Mouse (Mus musculus) forebrain, embryonic 14.5 days (tissue): ENCODE results near the gene Slc28a1. TPM values are rescaled to one million over a fixed set of nuclear protein-coding genes. Genes with fewer than 3 reads are reported as not detected.
A peak's percentile ranks its signal among the peaks of the same experiment; 100 is the strongest.

ENCODE experiments used
- ATAC-seq: fragments of 200-750 bp; cut with Nextera tagmentation; 2 replicates; pipeline ENCODE4 v1.8.0; 2017; ENCODE audit warnings: mild to moderate bottlenecking, moderate library complexity
- DNase-seq: peaks from one replicate; pipeline ENCODE4 v3.0.0-alpha.2; 2015; ENCODE audit warnings: low spot score
- H3K27ac ChIP-seq: fragments of 300-500 bp; sonication (generic); 2 replicates; pipeline ENCODE4 v1.5.1; 2014; ENCODE audit warnings: low read depth, mild to moderate bottlenecking, control low read depth, low read length, moderate library complexity
- H3K27me3 ChIP-seq: fragments of 300-500 bp; sonication (generic); replicated peaks from 2 replicates; pipeline ENCODE4 v1.6.1; 2014; ENCODE audit warnings: low read length, control low read depth, mixed read lengths; ENCODE audit not compliant: control insufficient read depth, insufficient read depth
- H3K36me3 ChIP-seq: fragments of 300-500 bp; sonication (generic); 2 replicates; pipeline ENCODE4 v1.6.1; 2014; ENCODE audit warnings: low read length, control low read depth; ENCODE audit not compliant: control insufficient read depth, insufficient read depth
- H3K4me1 ChIP-seq: fragments of 300-500 bp; sonication (generic); 2 replicates; pipeline ENCODE4 v1.6.1; 2014; ENCODE audit warnings: antibody characterized with exemption, low read length, control low read depth; ENCODE audit not compliant: control insufficient read depth, insufficient read depth
- H3K4me2 ChIP-seq: fragments of 300-500 bp; sonication (generic); 2 replicates; pipeline ENCODE4 v1.6.1; 2014; ENCODE audit warnings: mild to moderate bottlenecking, control low read depth, low read length
- H3K4me3 ChIP-seq: fragments of 300-500 bp; sonication (generic); 2 replicates; pipeline ENCODE4 v1.5.1; 2014; ENCODE audit warnings: low read depth, low read length, control low read depth
- H3K9ac ChIP-seq: fragments of 300-500 bp; sonication (generic); 2 replicates; pipeline ENCODE4 v1.6.1; 2014; ENCODE audit warnings: mild to moderate bottlenecking, low read length, control low read depth, moderate library complexity
- H3K9me3 ChIP-seq: fragments of 300-500 bp; sonication (generic); replicated peaks from 2 replicates; pipeline ENCODE4 v1.6.1; 2016; ENCODE audit warnings: low read length, control low read depth, mixed read lengths; ENCODE audit not compliant: control insufficient read depth
- WGBS: fragments of 180-500 bp; shearing (Covaris S2); extraction: QIAGEN DNeasy Blood & Tissue Kit; methylation state at CpG from one replicate; pipeline ENCODE4 v1.1.7; 2014; 5-methylcytosine and 5-hydroxymethylcytosine counted together
- polyA plus RNA-seq: library from polyadenylated mRNA; unstranded; fragments of >200 nt; fragmentation: Nextera tagmentation; extraction: Ambion mirVana; gene quantifications from 2 replicates; pipeline ENCODE4 v1.2.1, GENCODE M21; 2014

Gene Slc28a1
- polyA plus RNA-seq, 1 experiment from 2014 or later, result not detected

DNA sequence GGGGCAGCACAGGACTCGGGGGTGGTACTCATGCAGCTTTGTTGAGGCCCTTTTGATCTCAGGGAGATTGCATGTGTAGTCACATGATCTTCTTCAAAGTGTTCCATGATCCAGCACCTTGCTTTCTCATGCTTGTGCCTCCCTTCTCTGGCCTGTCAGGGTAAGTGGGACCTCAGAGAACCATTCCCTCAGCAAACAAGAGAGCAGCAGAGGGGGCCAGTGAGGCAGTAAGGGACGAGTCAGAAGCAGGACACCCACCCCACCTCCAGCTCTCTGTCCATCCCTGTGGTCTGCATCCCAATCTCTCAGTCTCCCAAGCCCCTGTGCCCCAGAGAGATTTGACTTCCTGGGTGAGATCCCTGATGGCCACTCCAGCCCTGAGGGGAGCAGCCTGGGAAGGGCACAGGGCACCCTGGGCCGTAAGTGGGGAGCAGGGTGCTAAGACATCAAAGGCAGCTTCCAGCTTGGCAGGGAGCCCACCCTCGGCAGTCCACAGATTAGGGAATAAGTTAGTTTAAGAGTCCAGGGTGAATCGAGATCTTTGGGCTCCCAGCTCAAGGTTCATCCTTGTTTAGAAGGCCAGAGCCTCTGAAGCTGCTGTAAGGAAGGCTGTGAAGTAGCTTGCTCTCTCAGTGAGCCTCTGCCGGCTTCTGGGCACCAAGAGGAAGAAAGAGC is 1.8 kb upstream of the Slc28a1 start:
- no peaks in the 10 kb centered on the region for H3K4me1 ChIP-seq
- no peak overlapping the region for H3K9ac ChIP-seq
- no peak overlapping the region for H3K27ac ChIP-seq
- ATAC-seq (no peak), DNase-seq (no peak)
- no peaks in the 10 kb centered on the region for H3K9me3 ChIP-seq
- H3K27me3 ChIP-seq, result no peaks in the 10 kb centered on the region
- H3K4me2 ChIP-seq, result no peak overlapping the region
- H3K4me3 ChIP-seq, result no peak overlapping the region
- H3K36me3 ChIP-seq, result no peaks in the 10 kb centered on the region
- 42% methylated on average over 6 of the region's 6 CpGs for WGBS

DNA sequence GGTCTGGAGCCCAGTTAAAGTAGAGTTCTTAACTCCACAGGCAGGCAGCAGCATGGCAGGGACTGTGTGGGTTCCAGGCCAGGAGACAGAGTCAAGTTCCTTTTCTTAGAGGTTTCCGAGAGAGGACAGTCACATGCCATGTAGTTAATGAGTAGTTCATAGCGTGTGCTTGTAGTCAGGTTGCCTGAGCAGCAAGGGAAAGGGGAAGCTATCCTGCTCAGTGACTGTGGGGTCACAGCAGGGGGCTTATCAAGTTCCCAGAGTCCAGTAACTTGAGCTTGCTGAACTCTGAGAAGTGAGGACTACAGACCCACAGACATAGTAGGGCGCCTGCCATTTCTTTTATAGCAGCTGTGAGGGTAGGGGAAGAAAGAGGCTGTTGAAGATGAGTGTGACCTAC is 6.5 kb downstream of the Slc28a1 start:
- no peak for ATAC-seq
- 67% methylated on average over 3 of the region's 3 CpGs for WGBS
- Histone ChIP-seq H3K27me3 (no peaks in the 10 kb centered on the region), H3K4me1 (no peaks in the 10 kb centered on the region), H3K9me3 (no peaks in the 10 kb centered on the region), H3K4me3 (no peak overlapping the region), H3K36me3 (no peaks in the 10 kb centered on the region), H3K9ac (no peak overlapping the region), H3K4me2 (no peak overlapping the region), H3K27ac (no peak overlapping the region)
- DNase-seq, result no peak

DNA sequence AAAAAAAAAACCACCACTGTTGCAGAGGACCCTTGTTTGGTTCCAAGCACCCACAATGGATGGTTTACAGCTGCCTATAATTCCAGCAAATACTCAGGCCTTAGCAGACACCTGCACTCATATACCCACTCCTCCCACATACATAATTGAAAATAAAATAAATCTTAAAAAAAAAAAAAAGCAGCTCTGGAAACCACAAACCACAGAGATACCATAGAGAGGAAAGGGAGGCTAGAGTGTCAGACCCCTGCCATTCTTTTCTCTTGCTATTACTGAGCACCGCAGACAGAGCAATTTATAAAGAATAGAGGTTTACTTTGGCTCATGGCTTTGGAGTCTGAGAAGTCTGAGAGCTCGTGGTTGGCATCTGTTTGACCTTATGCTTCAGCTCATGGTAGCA is 8.2 kb downstream of the Slc28a1 start:
- H3K9ac ChIP-seq, result no peak overlapping the region
- H3K9me3 ChIP-seq, result no peaks in the 10 kb centered on the region
- no peak for DNase-seq
- no peak overlapping the region for H3K4me2 ChIP-seq
- no peaks in the 10 kb centered on the region for H3K36me3 ChIP-seq
- H3K27ac ChIP-seq, result no peak overlapping the region
- WGBS, result 70% methylated on average over 2 of the region's 2 CpGs
- H3K4me1 ChIP-seq, result no peaks in the 10 kb centered on the region
- no peak for ATAC-seq
- no peaks in the 10 kb centered on the region for H3K27me3 ChIP-seq
- H3K4me3 ChIP-seq, result no peak overlapping the region

DNA sequence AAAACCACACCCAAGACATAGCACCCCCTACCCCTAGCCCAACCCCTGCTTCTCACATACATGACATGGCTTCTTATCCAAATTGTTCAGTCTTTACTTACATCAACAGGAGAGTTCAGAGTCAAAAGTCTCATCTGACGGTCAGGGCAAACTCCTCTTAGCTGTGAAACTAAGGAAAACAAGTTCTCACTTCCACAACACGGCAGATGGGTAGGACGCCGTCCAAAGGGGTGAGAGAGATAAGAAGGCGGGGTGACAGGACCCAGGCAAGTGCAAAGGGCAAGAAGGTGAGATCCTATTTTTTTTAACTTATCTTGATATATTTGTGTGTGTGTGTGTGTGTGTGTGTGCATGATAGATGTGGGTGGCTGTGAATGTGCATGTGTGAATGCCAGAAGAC is 9.0 kb downstream of the Slc28a1 start:
- Histone ChIP-seq H3K9me3 (no peaks in the 10 kb centered on the region), H3K27ac (no peak overlapping the region)
- ATAC-seq, result no peak

DNA sequence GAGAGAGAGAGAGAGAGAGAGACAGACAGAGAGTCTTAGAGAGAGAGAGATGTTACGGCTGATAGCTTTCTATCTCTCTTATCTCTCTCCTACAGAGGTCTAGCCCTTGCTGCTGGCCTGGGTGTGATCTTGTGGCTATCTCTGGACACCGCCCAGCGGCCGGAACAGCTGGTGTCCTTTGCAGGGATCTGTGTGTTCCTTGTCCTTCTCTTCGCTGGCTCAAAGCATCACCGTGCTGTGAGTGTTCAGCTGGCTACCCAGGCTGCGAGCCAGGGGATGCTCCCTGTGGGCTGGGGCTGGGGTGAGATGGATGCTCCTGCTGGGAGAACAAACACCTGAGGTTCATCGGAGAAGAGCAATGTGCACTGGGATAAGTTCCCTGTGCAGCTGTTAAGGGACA is 10.2 kb downstream of the Slc28a1 start:
- Histone ChIP-seq H3K27me3 (no peaks in the 10 kb centered on the region), H3K36me3 (no peaks in the 10 kb centered on the region), H3K4me2 (no peak overlapping the region), H3K9ac (no peak overlapping the region), H3K9me3 (no peaks in the 10 kb centered on the region), H3K4me3 (no peak overlapping the region), H3K4me1 (no peaks in the 10 kb centered on the region), H3K27ac (no peak overlapping the region)
- DNase-seq (no peak), ATAC-seq (no peak)
- 86% methylated on average over 8 of the region's 8 CpGs for WGBS

More for the DNA sequence above, 9.0 kb downstream of the Slc28a1 start:
- no peak overlapping the region for H3K9ac ChIP-seq
- no peaks in the 10 kb centered on the region for H3K27me3 ChIP-seq
- WGBS, result 98% methylated on average over 5 of the region's 5 CpGs
- no peak overlapping the region for H3K4me2 ChIP-seq
- H3K4me1 ChIP-seq, result no peaks in the 10 kb centered on the region
- H3K4me3 ChIP-seq, result no peak overlapping the region
- H3K36me3 ChIP-seq, result no peaks in the 10 kb centered on the region
- no peak for DNase-seq

DNA sequence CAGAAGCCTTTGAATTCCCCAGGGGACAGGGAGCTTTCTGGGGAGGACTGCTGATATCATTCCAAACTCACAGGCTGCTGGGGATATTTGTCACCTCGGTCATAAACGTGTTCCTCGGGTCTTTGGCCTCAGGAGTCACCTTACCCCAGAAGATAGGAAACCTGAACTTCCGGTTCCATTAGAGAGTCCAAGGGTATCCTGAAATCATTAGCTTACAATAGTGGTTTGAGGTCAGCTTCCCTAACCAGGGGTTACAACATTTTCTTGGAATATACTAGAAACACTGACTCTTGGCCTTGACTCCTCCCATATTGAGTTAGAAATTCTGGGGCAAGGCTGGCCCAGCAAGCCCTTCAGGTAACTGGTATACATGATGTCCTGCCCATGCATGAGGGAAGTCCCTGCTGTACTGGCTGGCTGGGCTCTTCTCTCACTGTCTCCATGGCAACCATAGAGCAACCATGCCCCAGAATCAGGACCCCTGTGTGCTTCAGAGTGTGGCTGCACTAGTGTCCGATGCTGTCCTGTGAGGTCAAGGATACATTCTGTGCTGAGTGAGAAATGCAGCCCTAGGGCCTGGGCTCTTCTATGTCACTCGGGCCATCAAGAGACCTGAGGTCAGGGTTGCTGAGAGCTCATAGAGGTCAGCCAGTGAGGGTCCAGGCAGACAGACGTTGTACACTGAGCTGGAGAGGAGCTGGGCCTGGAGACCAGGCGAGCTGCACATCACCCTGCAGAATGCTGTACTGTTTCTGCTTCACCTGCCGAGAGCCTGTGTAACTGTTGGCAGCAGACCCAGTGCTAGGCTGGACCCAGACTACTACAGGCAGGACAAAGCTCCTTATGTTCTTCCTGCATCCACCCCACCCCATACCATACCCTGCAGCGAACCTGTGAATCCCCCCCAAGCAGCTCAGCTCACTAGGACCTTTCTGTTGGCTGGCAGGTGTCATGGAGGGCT is 10.9 kb downstream of the Slc28a1 start:
- no peaks in the 10 kb centered on the region for H3K9me3 ChIP-seq
- no peak overlapping the region for H3K4me3 ChIP-seq
- H3K27me3 ChIP-seq, result no peaks in the 10 kb centered on the region
- H3K9ac ChIP-seq, result no peak overlapping the region
- ATAC-seq, result no peak
- H3K36me3 ChIP-seq, result no peaks in the 10 kb centered on the region
- no peak overlapping the region for H3K27ac ChIP-seq
- 76% methylated on average over 10 of the region's 10 CpGs for WGBS
- H3K4me1 ChIP-seq, result no peaks in the 10 kb centered on the region
- peak; percentile 23 for DNase-seq
- no peak overlapping the region for H3K4me2 ChIP-seq

DNA sequence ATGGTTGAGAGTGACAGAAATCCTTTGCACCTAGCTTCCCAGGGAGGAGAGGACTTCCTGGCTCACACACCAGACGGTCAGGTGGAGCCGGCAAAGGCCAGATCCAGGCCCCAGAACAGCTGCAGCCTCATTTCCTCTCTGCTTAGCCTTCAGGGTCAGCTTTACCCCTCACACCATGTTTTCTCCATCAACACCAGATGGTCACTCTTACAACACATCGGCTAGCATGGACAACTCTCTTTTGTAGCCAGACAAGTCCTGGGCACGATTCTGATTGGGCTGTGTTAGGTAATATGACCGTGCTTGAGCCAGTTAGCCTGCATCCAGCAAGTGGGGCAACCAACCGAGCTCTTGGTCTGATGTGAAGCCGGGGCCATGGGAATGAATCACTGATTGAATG is 17.3 kb downstream of the Slc28a1 start:
- ATAC-seq (no peak), DNase-seq (no peak)
- Histone ChIP-seq H3K27ac (no peak overlapping the region), H3K9me3 (no peaks in the 10 kb centered on the region), H3K4me3 (no peak overlapping the region), H3K27me3 (no peaks in the 10 kb centered on the region), H3K4me1 (no peaks in the 10 kb centered on the region), H3K4me2 (no peak overlapping the region), H3K36me3 (no peaks in the 10 kb centered on the region), H3K9ac (no peak overlapping the region)
- 82% methylated on average over 7 of the region's 7 CpGs for whole genome bisulfite sequencing

DNA sequence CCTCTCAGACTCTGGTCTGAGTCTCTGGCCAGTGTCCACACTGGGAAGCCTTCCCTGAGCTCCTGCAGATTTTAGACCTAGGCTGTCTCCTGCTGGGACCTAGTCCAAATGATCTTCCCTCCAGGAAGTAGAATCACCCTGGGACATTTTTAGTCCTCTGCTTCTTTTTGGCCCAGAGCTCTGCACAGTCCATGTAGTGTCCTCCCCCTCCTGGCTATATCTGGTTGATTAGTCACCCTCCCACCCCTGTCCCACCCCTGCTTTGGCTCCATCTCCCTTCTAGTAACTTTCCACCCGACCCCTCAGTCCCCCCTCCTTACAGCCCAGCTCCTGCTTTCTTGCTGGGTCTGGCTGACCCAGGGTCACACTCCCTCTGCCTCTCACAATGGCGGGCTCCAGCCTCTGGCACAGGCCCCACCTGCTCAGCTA is 18.3 kb downstream of the Slc28a1 start:
- no peak overlapping the region for H3K9ac ChIP-seq
- no peak for ATAC-seq
- 14% methylated on average over 2 of the region's 2 CpGs for WGBS

DNA sequence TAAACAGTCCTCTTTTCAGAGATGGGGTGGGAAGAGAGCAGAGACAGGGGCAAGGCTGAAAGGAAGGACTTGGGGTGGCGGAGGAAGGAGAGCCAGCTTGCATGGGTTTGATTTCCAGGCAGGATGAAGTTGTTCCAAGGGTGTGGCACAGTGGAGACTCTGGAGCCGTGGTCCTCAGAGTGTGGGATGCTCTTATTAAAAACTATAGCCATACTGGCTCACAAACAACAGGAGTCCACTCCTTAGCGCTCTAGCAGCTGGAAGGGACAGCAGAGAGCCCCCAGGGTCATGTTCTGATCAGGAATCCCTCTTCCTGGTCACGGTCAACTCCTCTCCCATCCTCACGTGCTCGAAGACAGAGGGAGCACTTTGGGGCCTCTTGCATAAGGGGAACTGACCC is 18.8 kb downstream of the Slc28a1 start:
- WGBS, result 72% methylated on average over 6 of the region's 6 CpGs

More for the DNA sequence above, 18.3 kb downstream of the Slc28a1 start:
- DNase-seq, result no peak
- Histone ChIP-seq H3K27ac (no peak overlapping the region), H3K4me3 (no peak overlapping the region), H3K36me3 (no peaks in the 10 kb centered on the region), H3K27me3 (no peaks in the 10 kb centered on the region), H3K9me3 (no peaks in the 10 kb centered on the region), H3K4me2 (no peak overlapping the region), H3K4me1 (no peaks in the 10 kb centered on the region)

More for the DNA sequence above, 18.8 kb downstream of the Slc28a1 start:
- no peaks in the 10 kb centered on the region for H3K9me3 ChIP-seq
- H3K9ac ChIP-seq, result no peak overlapping the region
- H3K4me2 ChIP-seq, result no peak overlapping the region
- no peak overlapping the region for H3K4me3 ChIP-seq
- H3K27ac ChIP-seq, result no peak overlapping the region
- H3K36me3 ChIP-seq, result no peaks in the 10 kb centered on the region
- DNase-seq, result no peak
- H3K27me3 ChIP-seq, result no peaks in the 10 kb centered on the region
- no peak for ATAC-seq
- no peaks in the 10 kb centered on the region for H3K4me1 ChIP-seq
